Comparison of ENCODE assay signal across 8 mouse cellular contexts in the genomic region with DNA sequence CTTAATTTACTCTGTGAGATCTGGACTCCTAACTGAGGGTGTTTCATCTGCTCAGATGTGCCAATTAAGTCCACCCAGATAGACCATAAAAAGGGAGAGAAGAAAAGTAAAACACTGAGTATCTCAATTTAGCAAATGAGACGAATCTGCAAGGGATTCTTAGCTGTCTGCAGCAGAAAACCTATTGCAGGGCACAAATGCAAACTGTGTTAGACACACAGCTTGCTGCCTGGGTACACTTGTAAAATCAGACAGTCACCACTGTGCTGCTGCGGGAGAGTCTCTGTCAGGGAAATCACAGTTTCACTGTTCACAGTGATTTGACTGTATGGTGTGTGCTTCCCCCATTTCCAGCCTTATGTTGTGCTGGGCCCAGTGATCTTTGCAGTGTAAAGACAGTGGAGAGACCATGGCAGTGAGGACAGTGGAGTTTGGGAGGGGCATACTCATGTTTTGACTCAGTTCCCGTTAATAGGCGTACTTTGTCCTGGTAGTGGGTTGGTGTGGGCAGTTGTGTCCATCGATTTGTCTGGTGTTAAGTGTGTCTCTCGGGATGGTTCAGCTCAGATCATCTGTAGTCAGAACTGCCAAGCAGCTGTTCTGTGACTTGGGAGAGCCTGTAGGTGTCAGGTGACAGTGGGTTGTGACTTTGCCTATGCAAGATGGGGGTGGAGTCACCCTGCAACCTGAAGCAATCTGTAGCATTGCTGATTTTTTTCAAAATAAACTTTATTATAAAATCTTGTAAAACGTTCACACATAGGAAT. TPM values are rescaled to one million over a fixed set of nuclear protein-coding genes. Genes with fewer than 3 reads are reported as not detected.
DNase-seq lines count a peak whose midpoint lies in the region; ATAC-seq and TF ChIP-seq lines count a peak whose summit lies in the region.
"Had no signal": no experiment of that assay in that cellular context is flagged by ENCODE, and none has a peak within 500 bp of the region (broad histone marks: within the 10 kb centered on the region; RNA-seq: fewer than 3 reads in every experiment).

No protein-coding gene starts in this region.

- ATAC-seq in hindbrain, embryonic 14.5 days (ENCODE audit: low FRiP score), result no peak; the same call in 1 of the 2 replicates
- no peak for ATAC-seq in hindbrain, embryonic 11.5 days (ENCODE audit: low FRiP score)

- no peak overlapping the region for H3K4me3 ChIP-seq in hindbrain, embryonic 14.5 days (replicated peaks; ENCODE audit: low read length)
- H3K4me3 ChIP-seq in hindbrain, embryonic 11.5 days (ENCODE audit: low read depth, low read length), result no peak overlapping the region
- no peak overlapping the region for H3K4me3 ChIP-seq in cerebellum, adult 2 months (replicated peaks; ENCODE audit: insufficient read depth, low read depth, low read length)
- no peak overlapping the region for H3K4me3 ChIP-seq in lung, adult 2 months (replicated peaks; ENCODE audit: extremely low read depth, low read depth, low read length)

- no peak for TF ChIP-seq CTCF in cerebellum, adult 2 months (IDR thresholded peaks at IDR 0.05; ENCODE audit: borderline replicate concordance, insufficient read depth, low read depth, low read length)
- TF ChIP-seq CTCF in lung, adult 2 months (IDR thresholded peaks at IDR 0.05; ENCODE audit: insufficient read depth, low read length), result no peak

- no peaks in the 10 kb centered on the region for H3K9me3 ChIP-seq in hindbrain, embryonic 14.5 days (ENCODE audit: control insufficient read depth, low read length)
- no peaks in the 10 kb centered on the region for H3K9me3 ChIP-seq in hindbrain, embryonic 11.5 days (ENCODE audit: control insufficient read depth, low read length)

- TF ChIP-seq POLR2A in cerebellum, adult 2 months (IDR thresholded peaks at IDR 0.05; ENCODE audit: borderline replicate concordance, insufficient read depth, low read length), result no peak
- TF ChIP-seq POLR2A in lung, adult 2 months (IDR thresholded peaks at IDR 0.05; ENCODE audit: borderline replicate concordance, extremely low read depth, low read depth, low read length), result no peak

- 73% methylated on average over 7 of the region's 7 CpGs for WGBS in hindbrain, embryonic 14.5 days
- 66% methylated on average over 7 of the region's 7 CpGs for WGBS in hindbrain, embryonic 11.5 days
- WGBS in cerebellum, adult 2 months, result 77% methylated on average over 7 of the region's 7 CpGs
- 74% methylated on average over 7 of the region's 7 CpGs for WGBS in lung, adult 2 months

- no peaks in the 10 kb centered on the region; the same call in 1 of the 2 replicates for H3K4me1 ChIP-seq in hindbrain, embryonic 14.5 days (replicated peaks; ENCODE audit: control insufficient read depth, insufficient read depth, low read length)
- no peaks in the 10 kb centered on the region for H3K4me1 ChIP-seq in hindbrain, embryonic 11.5 days (replicated peaks; ENCODE audit: control insufficient read depth, insufficient read depth, low read length)
- peaks cover 10% of the 10 kb centered on the region; the same call in 1 of the 2 replicates for H3K4me1 ChIP-seq in cerebellum, adult 2 months (ENCODE audit: control insufficient read depth, insufficient read depth, low read length)
- H3K4me1 ChIP-seq in lung, adult 2 months (ENCODE audit: control insufficient read depth, insufficient read depth, low read length), result peaks cover 3% of the 10 kb centered on the region

- no peaks in the 10 kb centered on the region for H3K27me3 ChIP-seq in hindbrain, embryonic 14.5 days (ENCODE audit: control insufficient read depth, insufficient read depth, low read length)
- no peaks in the 10 kb centered on the region for H3K27me3 ChIP-seq in hindbrain, embryonic 11.5 days (ENCODE audit: control insufficient read depth, insufficient read depth, low read length)
- no peaks in the 10 kb centered on the region for H3K27me3 ChIP-seq in cerebellum, adult 2 months (ENCODE audit: control insufficient read depth, insufficient read depth, low read length)

- no peak overlapping the region for H3K9ac ChIP-seq in hindbrain, embryonic 14.5 days
- no peak overlapping the region for H3K9ac ChIP-seq in hindbrain, embryonic 11.5 days (ENCODE audit: low read depth, low read length)

- H3K27ac ChIP-seq in hindbrain, embryonic 14.5 days, result peak overlapping the region; percentile 0; the same call in 1 of the 2 replicates
- no peak overlapping the region for H3K27ac ChIP-seq in hindbrain, embryonic 11.5 days (ENCODE audit: low read depth, low read length)
- H3K27ac ChIP-seq in cerebellum, adult 2 months (ENCODE audit: insufficient read depth, low read length), result no peak overlapping the region

- H3K4me2 ChIP-seq in hindbrain, embryonic 14.5 days (replicated peaks), result no peak overlapping the region
- no peak overlapping the region for H3K4me2 ChIP-seq in hindbrain, embryonic 11.5 days (replicated peaks; ENCODE audit: low read depth, low read length)

- no peak for DNase-seq in hindbrain, embryonic 14.5 days (ENCODE audit: low spot score)
- DNase-seq in hindbrain, embryonic 11.5 days (ENCODE audit: low spot score), result no peak
- peak; percentile 26 for DNase-seq in right cerebral cortex, adult 18-20 months
- DNase-seq in right cerebral cortex, postnatal 14 days, result no peak
- peak; percentile 33 to 52 for DNase-seq in gastrocnemius, adult 8-10 months (ENCODE audit: low spot score in 2 of 2)
- no peak for DNase-seq in cerebellum, adult 2 months
- DNase-seq in lung, adult 2 months, result no peak
- DNase-seq: heart, postnatal 14 days had no signal

- H3K36me3 ChIP-seq in hindbrain, embryonic 14.5 days (replicated peaks; ENCODE audit: control insufficient read depth, insufficient read depth), result peaks cover 8% of the 10 kb centered on the region
- H3K36me3 ChIP-seq in hindbrain, embryonic 11.5 days (ENCODE audit: control insufficient read depth, insufficient read depth, low read length), result no peaks in the 10 kb centered on the region

RNA-seq across cellular contexts. Expression of a gene that starts 19.2 kb away (rescaled TPM):
- 22.1 and 24.4 TPM in 2 replicates for polyA plus RNA-seq in hindbrain, embryonic 14.5 days (2014; fragmentation: Nextera tagmentation; extraction: Ambion mirVana)
- 24.4 and 32.4 TPM in 2 replicates for polyA plus RNA-seq in hindbrain, embryonic 11.5 days (2014; fragmentation: Nextera tagmentation; extraction: Ambion mirVana)
- total RNA-seq in gastrocnemius, adult 8-10 months (2022), result 1 to 10 TPM; 3.2 to 6.4 (median 4.6) TPM
- polyA plus RNA-seq in cerebellum, adult 2 months (2012; rRNA removed), result 8.8 and 9.7 TPM in 2 replicates
- polyA plus RNA-seq in lung, adult 2 months (2012; rRNA removed), result 3.2 and 4.8 TPM in 2 replicates

Comparison
In these comparisons a context has a peak if more than half of its experiments do, and no peak if none do; other contexts are left out.
1. DNase-seq: peak in right cerebral cortex, adult 18-20 months (single experiment) and gastrocnemius, adult 8-10 months (2 of 2); none in hindbrain, embryonic 14.5 days (single experiment), hindbrain, embryonic 11.5 days (single experiment), right cerebral cortex, postnatal 14 days (single experiment), cerebellum, adult 2 months (0 of 2) and lung, adult 2 months (single experiment).